Mouse (Mus musculus) regulatory T cell (primary cell): ENCODE data around the gene Slc46a1.

Experiments used
- in situ Hi-C: fragments of 300-600 bp; cut with MboI, MseI; formaldehyde crosslinking; loops from one replicate; pipeline ENCODE4 v1.15.1; 2025; ENCODE audit warnings: high pct_unique_total_duplicates

Gene Slc46a1

GRCm38 (mm10) chr11:78501529-78501928 is 36.0 kb downstream of the Slc46a1 start:
- in situ Hi-C loops: no loop called here

- in situ Hi-C loops: no loop called here
These were observed 37.6 kb downstream of the Slc46a1 start, which contains the start of gene Sebox for GRCm38 (mm10) chr11:78502909-78503650. Gene Sebox (plus strand): TSS chr11:78503447.

- in situ Hi-C loops: no loop called here
These were observed 39.9 kb downstream of the Slc46a1 start for GRCm38 (mm10) chr11:78505430-78505829.

- in situ Hi-C loops: no loop called here
These were observed 43.7 kb downstream of the Slc46a1 start for GRCm38 (mm10) chr11:78509148-78509547.

DNA sequence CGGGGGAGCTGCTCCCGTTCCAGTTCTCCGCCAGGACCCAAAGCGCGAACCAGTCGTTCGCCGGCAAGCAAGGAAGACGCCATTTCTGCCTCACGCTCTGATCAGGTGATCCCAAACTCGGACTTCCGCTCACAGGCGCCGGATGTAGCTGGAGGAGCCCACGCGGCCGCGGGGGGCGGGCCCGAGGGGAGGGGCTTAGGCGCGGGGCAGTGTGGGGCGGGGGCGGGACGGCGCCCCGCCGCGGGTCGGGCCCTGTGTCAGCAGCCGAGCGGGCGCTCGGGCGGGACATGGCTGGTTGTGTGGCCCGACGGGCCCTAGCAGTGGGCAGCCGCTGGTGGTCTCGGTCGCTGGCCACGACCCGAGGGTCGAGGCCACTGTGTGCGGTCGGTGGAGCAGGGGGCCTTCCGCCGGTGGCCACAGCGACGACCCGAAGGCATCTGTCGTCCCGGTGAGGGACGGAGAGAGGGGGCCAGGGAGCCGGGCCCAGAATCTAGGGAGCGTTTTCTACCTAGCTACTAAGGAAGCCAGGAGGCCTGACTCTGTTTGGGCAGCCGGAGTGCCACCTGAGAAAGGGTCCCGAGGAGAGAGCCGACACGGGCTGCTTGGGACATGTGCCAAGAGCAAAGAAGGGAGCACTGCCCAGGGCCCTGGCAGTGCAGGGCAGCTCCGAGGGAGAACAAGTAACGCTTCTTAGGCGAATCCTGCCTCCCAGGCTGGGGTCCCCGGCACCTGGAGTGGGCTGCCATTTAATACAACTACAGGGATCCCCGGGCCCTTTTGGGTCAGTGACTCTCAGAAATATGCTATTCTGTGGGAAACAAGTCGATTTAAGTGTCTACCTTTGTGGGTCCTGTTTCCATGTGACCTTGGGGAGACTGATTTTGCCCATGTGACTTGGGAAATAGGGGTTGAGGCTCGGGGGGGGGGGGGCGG is 46.8 kb downstream of the Slc46a1 start, which contains the start of the genes Tmem199 and Poldip2:
Tmem199 (minus strand) TSS at position 148 of the 933 bp plus-strand sequence.
Poldip2 (plus strand) TSS at position 169 of the 933 bp plus-strand sequence.
- in situ Hi-C loops: no loop called here

DNA sequence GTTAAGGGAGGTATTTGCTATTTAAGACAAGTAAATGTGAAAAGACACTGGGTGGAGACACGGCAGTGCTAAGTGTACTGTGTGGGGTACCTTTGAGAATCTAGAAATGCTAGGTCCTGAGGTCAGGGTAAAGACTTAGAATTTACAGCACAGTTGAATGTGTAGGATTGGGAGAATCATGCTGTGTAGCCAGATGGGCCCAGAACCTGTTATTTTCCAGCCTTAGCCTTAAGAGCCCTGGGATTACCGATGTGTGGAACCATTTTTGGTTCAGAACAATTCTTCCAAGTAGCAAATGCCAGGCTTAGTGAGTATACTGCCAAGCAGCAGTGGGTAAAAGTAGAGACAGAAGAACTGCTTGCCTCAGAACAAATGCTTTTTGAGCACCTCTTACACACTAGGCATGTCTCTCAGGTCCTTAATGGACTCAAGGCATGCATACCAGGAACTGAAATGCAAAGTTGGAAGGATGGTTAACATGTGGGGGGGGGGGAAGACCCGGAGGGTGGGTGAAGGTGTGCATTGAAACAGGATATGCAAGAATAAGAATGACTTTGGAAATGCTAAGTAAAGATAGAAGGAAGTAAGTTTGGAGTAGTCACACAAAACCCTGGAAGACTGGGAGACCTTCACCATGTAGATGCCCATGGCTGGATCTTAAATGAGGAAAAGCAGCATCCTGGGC is 47.8 kb downstream of the Slc46a1 start:
- in situ Hi-C loops: no loop called here

- in situ Hi-C loops: no loop called here
These were observed 50.2 kb downstream of the Slc46a1 start for GRCm38 (mm10) chr11:78515549-78516325.

DNA sequence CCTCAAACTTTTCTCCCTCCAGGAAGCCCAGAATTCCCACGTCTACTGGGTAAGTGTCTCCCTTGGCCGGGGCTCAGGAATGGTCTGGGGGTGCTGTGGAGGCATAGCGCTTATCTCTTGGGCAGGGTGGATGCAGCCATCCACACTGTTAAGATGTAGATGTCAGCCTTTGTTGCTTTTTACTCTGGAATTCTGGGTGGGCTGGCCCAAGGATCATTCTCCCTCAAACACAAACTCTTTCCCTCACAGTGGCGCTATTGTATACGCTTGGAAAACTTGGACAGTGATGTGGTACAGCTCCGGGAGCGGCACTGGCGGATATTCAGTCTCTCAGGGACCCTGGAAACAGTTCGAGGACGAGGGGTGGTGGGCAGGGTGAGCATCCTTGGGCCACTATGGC is 53.4 kb downstream of the Slc46a1 start:
- in situ Hi-C loops: no loop called here
